Mouse (Mus musculus) right cerebral cortex, postnatal 10 days (tissue): ENCODE data around the gene Olfr549.

Experiments used
- DNase-seq, 2 experiments: peaks; one replicate each; pipeline ENCODE4 v3.0.0; 2021; ENCODE audit warnings: low spot score in 2 of 2

Gene Olfr549

GRCm38 (mm10) chr7:102597378-102598031, 47.8 kb downstream of the Olfr549 start, which contains the start of gene Olfr552:
Olfr552 (plus strand) TSS chr7:102597770.
- DNase-seq = no peak
